Mouse (Mus musculus) urinary bladder, postnatal 36 days (tissue): Measurements from ENCODE around the gene Drosha.
"Not testable (repeated sequence)": the region's sequence is repeated elsewhere in the genome, so short reads cannot be mapped to it uniquely, and the experiment has no call there.

ENCODE experiments used
- DNase-seq, 2 experiments: peaks; one replicate each; pipeline ENCODE4 v3.0.0; 2022; ENCODE audit warnings: low spot score in 2 of 2, mixed read lengths in 1 of 2

The Drosha gene

GRCm38 (mm10) chr15:12885361-12885760 is 60.7 kb downstream of the Drosha start:
- no peak for DNase-seq

- no peak for DNase-seq
Measured at GRCm38 (mm10) chr15:12887206-12887605, 62.6 kb downstream of the Drosha start.

GRCm38 (mm10) chr15:12888312-12888711 is 63.7 kb downstream of the Drosha start:
- DNase-seq = no peak

DNA sequence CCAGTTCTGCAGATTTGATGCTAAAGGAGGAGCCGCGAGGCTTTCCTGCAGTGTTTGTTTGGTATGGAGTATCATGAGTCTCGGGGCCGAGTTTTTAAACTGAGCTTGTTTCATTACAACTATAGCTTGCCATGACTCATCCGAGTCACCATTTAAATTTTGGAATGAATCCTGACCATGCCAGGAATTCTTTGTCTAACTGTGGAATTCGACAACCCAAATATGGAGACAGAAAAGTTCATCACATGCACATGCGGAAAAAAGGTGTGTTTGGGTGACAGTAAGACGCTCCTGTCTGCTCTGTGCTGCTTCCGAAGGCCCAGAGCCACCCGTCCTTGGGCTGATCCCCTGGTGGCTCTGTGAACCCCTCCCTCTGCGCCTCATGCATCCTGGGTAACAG is 65.3 kb downstream of the Drosha start:
- DNase-seq = no peak

- no peak for DNase-seq
Measured at GRCm38 (mm10) chr15:12895426-12895825, 70.8 kb downstream of the Drosha start.

GRCm38 (mm10) chr15:12896022-12897009 is 71.7 kb downstream of the Drosha start:
- DNase-seq = no peak

GRCm38 (mm10) chr15:12897831-12898230 is 73.2 kb downstream of the Drosha start:
- no peak for DNase-seq

DNA sequence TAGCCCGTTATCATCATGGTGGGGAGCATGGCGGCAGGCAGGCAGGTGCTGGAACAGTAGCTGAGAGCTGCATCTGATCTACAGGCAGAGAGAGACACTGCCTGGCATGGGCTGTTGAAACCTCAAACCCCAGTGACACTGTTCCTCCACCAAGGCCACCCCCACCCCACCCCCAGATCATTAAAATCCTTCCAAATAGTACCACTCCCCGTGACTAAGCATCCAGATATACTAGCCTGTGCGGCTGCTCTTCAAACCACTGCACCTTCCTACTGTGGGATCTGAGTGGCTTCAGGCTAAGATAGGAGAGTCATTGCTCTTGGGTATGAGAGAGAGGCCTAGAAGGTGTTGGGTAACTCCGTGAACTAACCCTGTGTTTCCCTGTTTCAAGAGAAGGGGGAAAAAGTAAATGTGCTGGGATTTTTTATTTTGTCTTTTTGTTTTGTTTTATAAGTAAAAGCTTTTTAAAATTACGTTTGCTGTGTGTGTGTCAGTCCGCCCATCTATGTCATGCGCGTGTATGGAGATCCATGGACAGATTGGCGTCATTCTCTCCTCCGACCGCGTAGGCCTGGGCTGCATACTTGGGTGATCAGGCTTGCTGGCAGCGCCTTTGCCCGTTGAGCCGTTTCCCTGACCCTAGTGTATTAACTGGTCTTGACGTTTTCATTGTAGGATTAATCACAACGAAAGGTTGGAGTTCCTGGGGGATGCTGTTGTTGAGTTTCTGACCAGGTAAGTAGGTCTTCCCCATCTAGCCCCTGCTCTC is 76.0 kb downstream of the Drosha start:
- DNase-seq = no peak

- no peak for DNase-seq
Measured at GRCm38 (mm10) chr15:12901197-12901570, 76.6 kb downstream of the Drosha start.

DNA sequence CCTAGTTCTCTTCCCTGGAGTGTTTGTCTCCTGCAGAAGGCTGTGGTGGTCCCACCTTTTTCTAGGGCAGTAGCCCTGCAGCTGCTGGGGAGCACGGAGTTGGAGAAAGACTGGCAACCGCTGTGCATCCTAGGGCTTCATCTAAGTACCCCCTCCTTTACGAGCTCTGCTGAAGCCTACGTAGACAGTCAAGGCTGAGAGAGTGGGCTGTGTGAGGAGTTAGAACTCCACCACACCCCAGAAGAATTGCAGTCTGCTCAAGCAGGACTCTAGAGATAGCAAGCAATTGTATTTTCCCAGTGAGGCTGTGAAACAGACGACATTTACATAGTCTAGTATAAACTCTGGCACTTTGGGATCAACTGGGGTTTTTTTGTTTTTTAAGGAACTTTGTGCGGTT is 79.8 kb downstream of the Drosha start:
- no peak for DNase-seq

GRCm38 (mm10) chr15:12907962-12908719 is 83.5 kb downstream of the Drosha start:
- no peak for DNase-seq

- DNase-seq = no peak
Measured at GRCm38 (mm10) chr15:12908720-12909028, 84.1 kb downstream of the Drosha start.

GRCm38 (mm10) chr15:12909171-12909570 is 84.6 kb downstream of the Drosha start:
- DNase-seq = no peak

DNA sequence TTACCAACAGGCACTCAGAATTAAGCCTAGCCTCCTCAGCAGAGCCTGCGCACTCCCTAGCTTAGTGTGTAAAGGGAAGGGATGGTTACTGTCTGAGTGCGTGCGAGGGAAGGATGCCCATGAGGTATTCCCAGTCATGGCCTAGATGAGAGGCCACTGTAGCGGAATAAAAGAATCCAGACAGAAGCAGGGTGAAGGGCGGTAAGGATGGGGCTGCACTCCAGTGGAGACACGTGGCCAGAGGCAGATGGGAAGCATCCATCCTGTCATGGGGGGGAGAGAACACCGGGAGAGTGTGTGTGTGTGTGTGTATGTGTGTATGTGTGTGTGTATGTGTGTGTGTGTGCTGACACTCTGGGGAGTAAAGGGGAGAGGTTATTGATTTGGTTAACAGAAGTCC is 86.5 kb downstream of the Drosha start:
- DNase-seq = no peak

- no peak for DNase-seq
Measured at GRCm38 (mm10) chr15:12916314-12916815, 91.8 kb downstream of the Drosha start.

DNA sequence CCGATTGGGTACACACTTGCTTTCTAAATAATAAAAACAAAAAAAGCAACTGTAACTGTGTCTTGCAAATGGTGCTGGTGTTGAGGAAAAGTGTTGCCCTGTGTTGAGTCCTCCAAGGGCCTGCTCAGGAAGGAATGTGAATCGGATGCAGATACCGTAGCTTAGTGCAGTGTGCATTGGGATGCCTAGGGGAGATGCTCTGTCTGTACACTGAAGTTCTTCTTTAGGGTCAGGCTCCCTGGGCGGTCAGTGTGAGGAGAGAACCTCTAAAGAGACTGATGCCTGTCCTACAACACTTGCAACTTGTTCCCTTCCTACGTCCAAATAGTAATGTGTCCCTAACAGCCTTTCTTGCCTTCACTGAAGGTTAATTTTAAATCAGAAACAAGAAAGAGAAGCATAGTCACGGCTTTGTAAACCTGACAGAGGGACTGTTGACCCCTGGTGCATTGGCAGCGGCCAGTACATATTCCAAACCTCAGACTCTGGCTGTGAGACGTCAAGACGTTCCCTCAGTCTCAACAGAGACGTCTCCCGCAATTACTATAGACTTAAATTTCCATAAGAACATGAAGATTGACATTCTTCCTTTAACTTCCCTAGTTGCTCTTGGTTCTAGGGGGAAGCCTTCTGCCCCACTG is 94.8 kb downstream of the Drosha start:
- not testable (repeated sequence) for DNase-seq

DNA sequence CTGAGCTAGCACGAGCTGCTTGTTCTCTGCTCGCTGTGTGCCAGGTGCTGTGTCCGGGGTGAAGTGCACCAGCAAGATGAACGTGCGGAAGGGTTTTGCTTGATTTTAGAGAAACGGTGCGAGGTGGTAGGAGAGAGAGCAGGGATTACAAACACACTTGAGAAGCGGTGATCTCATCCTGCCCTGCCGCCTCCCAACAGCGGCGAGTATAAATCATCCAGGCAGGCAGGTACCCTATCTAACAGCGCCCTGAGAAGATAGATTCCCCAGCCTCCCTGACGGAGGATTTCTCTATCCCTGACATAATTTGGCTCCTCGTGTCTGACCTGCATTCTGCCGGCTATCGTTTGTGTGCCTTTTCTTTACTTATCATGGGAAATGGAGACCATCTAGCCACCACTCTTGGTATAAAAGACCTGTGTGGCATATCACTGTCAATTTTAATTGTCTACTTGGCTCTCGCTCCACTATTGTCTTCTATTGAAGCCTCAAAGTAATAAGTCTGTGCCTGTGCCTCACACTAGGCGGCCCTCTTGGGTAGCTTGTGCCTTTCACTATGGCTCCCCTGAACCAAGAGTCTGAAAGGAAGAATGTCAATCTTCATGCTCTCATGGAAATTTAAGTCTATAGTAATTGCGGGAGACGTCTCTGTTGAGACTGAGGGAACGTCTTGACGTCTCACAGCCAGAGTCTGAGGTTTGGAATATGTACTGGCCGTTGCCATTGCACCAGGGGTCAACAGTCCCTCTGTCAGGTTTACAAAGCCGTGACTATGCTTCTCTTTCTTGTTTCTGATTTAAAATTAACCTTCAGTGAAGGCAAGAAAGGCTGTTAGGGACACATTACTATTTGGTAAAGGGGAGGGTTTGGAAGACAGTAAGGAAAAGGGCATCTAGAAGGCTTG is 95.6 kb downstream of the Drosha start:
- no peak for DNase-seq

DNA sequence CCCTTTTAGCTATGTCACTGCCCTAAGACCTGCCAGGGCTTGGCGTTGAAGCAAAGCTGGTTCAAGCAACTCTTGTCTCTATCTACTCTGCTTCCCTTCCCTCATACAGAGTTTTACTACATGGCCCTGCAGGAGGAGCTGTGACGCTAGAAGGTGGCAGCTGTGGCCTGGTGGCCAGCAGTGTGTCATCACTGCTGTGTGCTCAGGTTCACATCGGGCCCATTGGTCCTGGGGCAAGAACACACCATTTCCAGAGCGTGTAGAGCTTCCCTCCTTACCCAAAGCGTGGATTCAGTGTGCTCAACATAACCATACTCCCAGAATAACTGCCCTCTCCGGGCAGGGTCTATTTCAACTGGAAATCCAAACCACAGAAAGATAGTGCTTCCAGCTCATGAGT is 97.3 kb downstream of the Drosha start:
- DNase-seq = no peak

GRCm38 (mm10) chr15:12923826-12924225 is 99.2 kb downstream of the Drosha start:
- DNase-seq = no peak

- DNase-seq = no peak
Measured at GRCm38 (mm10) chr15:12931481-12931880, 106.9 kb downstream of the Drosha start.
